Mouse (Mus musculus) hindbrain, embryonic 15.5 days (tissue): ENCODE results near the gene Fam189b. TPM values are rescaled to one million over a fixed set of nuclear protein-coding genes. Genes with fewer than 3 reads are reported as not detected.
"Not testable (repeated sequence)": the region's sequence is repeated elsewhere in the genome, so short reads cannot be mapped to it uniquely, and the experiment has no call there.

Source experiments
- ATAC-seq: fragments of 200-750 bp; cut with Nextera tagmentation; 2 replicates; pipeline ENCODE4 v1.8.0; 2017; ENCODE audit warnings: low read depth, moderate number of reproducible peaks, moderate TSS enrichment; ENCODE audit not compliant: low FRiP score
- H3K27ac ChIP-seq: fragments of 300-500 bp; sonication (generic); replicated peaks from 2 replicates; pipeline ENCODE4 v1.5.1; 2015; ENCODE audit warnings: mild to moderate bottlenecking, inconsistent platforms
- H3K27me3 ChIP-seq: fragments of 300-500 bp; sonication (generic); 2 replicates; pipeline ENCODE4 v1.6.1; 2015; ENCODE audit warnings: control low read depth, inconsistent platforms
- H3K36me3 ChIP-seq: fragments of 300-500 bp; sonication (generic); 2 replicates; pipeline ENCODE4 v1.6.1; 2015; ENCODE audit warnings: control low read depth, inconsistent platforms
- H3K4me1 ChIP-seq: fragments of 300-500 bp; sonication (generic); replicated peaks from 2 replicates; pipeline ENCODE4 v1.6.1; 2015; ENCODE audit warnings: control low read depth, inconsistent platforms
- H3K4me2 ChIP-seq: fragments of 300-500 bp; sonication (generic); 2 replicates; pipeline ENCODE4 v1.6.1; 2015; ENCODE audit warnings: moderate library complexity, mild to moderate bottlenecking, inconsistent platforms
- H3K4me3 ChIP-seq: fragments of 300-500 bp; sonication (generic); 2 replicates; pipeline ENCODE4 v1.5.1; 2015; ENCODE audit warnings: mild to moderate bottlenecking, inconsistent platforms
- H3K9ac ChIP-seq: fragments of 300-500 bp; sonication (generic); 2 replicates; pipeline ENCODE4 v1.6.1; 2015; ENCODE audit warnings: inconsistent platforms
- H3K9me3 ChIP-seq: fragments of 300-500 bp; sonication (generic); 2 replicates; pipeline ENCODE4 v1.6.1; 2016; ENCODE audit warnings: control low read depth, inconsistent platforms
- WGBS: fragments of 180-500 bp; shearing (Covaris S2); methylation state at CpG from one replicate; pipeline ENCODE4 v1.1.7; 2015; 5-methylcytosine and 5-hydroxymethylcytosine counted together
- polyA plus RNA-seq: library from polyadenylated mRNA; unstranded; fragments of >200 nt; fragmentation: Nextera tagmentation; extraction: Ambion mirVana; gene quantifications from 2 replicates; pipeline ENCODE4 v1.2.1, GENCODE M21; 2015

Gene Fam189b
- polyA plus RNA-seq, 1 experiment from 2014 or later: 39.2 TPM

GRCm38 (mm10) chr3:89210162-89210561, 27.2 kb downstream of the Fam189b start:
- WGBS: 89% methylated on average over 13 of the region's 13 CpGs
- H3K9ac ChIP-seq: no peak overlapping the region
- no peaks in the 10 kb centered on the region for H3K27me3 ChIP-seq
- H3K4me3 ChIP-seq: no peak overlapping the region
- no peak for ATAC-seq
- no peak overlapping the region for H3K4me2 ChIP-seq
- H3K27ac ChIP-seq: no peak overlapping the region
- peaks cover 32% of the 10 kb centered on the region for H3K4me1 ChIP-seq
- no peaks in the 10 kb centered on the region for H3K9me3 ChIP-seq
- peaks cover 43% of the 10 kb centered on the region for H3K36me3 ChIP-seq

GRCm38 (mm10) chr3:89210731-89211130, 27.8 kb downstream of the Fam189b start:
- H3K9ac ChIP-seq: no peak overlapping the region
- 80% methylated on average over 7 of the region's 7 CpGs for WGBS

GRCm38 (mm10) chr3:89213803-89214530, 31.0 kb downstream of the Fam189b start:
- ATAC-seq: peak; percentile 90

More at GRCm38 (mm10) chr3:89210731-89211130, 27.8 kb downstream of the Fam189b start:
- Histone ChIP-seq H3K4me1 (peaks cover 38% of the 10 kb centered on the region), H3K36me3 (peaks cover 43% of the 10 kb centered on the region), H3K4me2 (no peak overlapping the region), H3K27me3 (no peaks in the 10 kb centered on the region), H3K9me3 (no peaks in the 10 kb centered on the region), H3K4me3 (no peak overlapping the region), H3K27ac (no peak overlapping the region)
- no peak for ATAC-seq

GRCm38 (mm10) chr3:89214681-89215411, 31.9 kb downstream of the Fam189b start, which contains the start of gene Thbs3:
Thbs3 (plus strand) TSS chr3:89215180.
- WGBS: under 1% methylated on average over 19 of the region's 19 CpGs
- no peaks in the 10 kb centered on the region for H3K27me3 ChIP-seq
- H3K36me3 ChIP-seq: peaks cover 5% of the 10 kb centered on the region; the same call in 1 of the 2 replicates
- H3K9ac ChIP-seq: peak within 1 kb of the TSS; percentile 75
- no peaks in the 10 kb centered on the region for H3K9me3 ChIP-seq
- ATAC-seq: 0 out of 2 replicates have a peak, but pooled peaks have one; percentile 12
- H3K4me1 ChIP-seq: peaks cover 47% of the 10 kb centered on the region
- peak within 1 kb of the TSS; percentile 95 for H3K27ac ChIP-seq
- H3K4me2 ChIP-seq: peak within 1 kb of the TSS; percentile 88
- peak within 1 kb of the TSS; percentile 61 for H3K4me3 ChIP-seq

More at GRCm38 (mm10) chr3:89213803-89214530, 31.0 kb downstream of the Fam189b start:
- Histone ChIP-seq H3K4me2 (peak overlapping the region; percentile 88), H3K4me1 (peaks cover 47% of the 10 kb centered on the region), H3K4me3 (peak overlapping the region; percentile 61), H3K27ac (peak overlapping the region; percentile 95), H3K9me3 (no peaks in the 10 kb centered on the region), H3K27me3 (no peaks in the 10 kb centered on the region), H3K9ac (peak overlapping the region; percentile 75), H3K36me3 (peaks cover 12% of the 10 kb centered on the region; the same call in 1 of the 2 replicates)
- WGBS: under 1% methylated on average over 69 of the region's 69 CpGs

GRCm38 (mm10) chr3:89215853-89216252, 32.9 kb downstream of the Fam189b start:
- WGBS: 0% methylated on average over 6 of the region's 6 CpGs
- no peaks in the 10 kb centered on the region for H3K9me3 ChIP-seq

GRCm38 (mm10) chr3:89216407-89216806, 33.5 kb downstream of the Fam189b start:
- WGBS: 67% methylated on average over 7 of the region's 7 CpGs
- not testable (repeated sequence) for H3K9me3 ChIP-seq, H3K27me3 ChIP-seq, H3K9ac ChIP-seq, H3K36me3 ChIP-seq, H3K4me3 ChIP-seq, ATAC-seq
- Histone ChIP-seq H3K4me1 (peaks cover 45% of the 10 kb centered on the region), H3K27ac (0 out of 2 replicates have a peak overlapping the region, but pooled peaks have one; percentile 25), H3K4me2 (peak overlapping the region; percentile 88)

More at GRCm38 (mm10) chr3:89215853-89216252, 32.9 kb downstream of the Fam189b start:
- no peak overlapping the region for H3K9ac ChIP-seq
- peak; percentile 36 for ATAC-seq
- H3K27ac ChIP-seq: peak overlapping the region; percentile 95
- peaks cover 49% of the 10 kb centered on the region for H3K4me1 ChIP-seq
- H3K27me3 ChIP-seq: no peaks in the 10 kb centered on the region
- peak overlapping the region; percentile 61 for H3K4me3 ChIP-seq
- peak overlapping the region; percentile 88 for H3K4me2 ChIP-seq
- H3K36me3 ChIP-seq: no peaks in the 10 kb centered on the region

GRCm38 (mm10) chr3:89218271-89218670, 35.3 kb downstream of the Fam189b start:
- WGBS: 83% methylated on average over 1 of the region's 1 CpGs
- H3K9ac ChIP-seq: no peak overlapping the region
- peaks cover 27% of the 10 kb centered on the region for H3K4me1 ChIP-seq
- H3K4me2 ChIP-seq: no peak overlapping the region
- ATAC-seq: no peak
- no peak overlapping the region for H3K4me3 ChIP-seq
- H3K27me3 ChIP-seq: no peaks in the 10 kb centered on the region
- H3K36me3 ChIP-seq: no peaks in the 10 kb centered on the region
- H3K9me3 ChIP-seq: no peaks in the 10 kb centered on the region
- H3K27ac ChIP-seq: no peak overlapping the region

- 41% methylated on average over 8 of the region's 8 CpGs for WGBS
- Histone ChIP-seq H3K27me3 (no peaks in the 10 kb centered on the region), H3K36me3 (no peaks in the 10 kb centered on the region), H3K9ac (no peak overlapping the region), H3K4me2 (no peak overlapping the region), H3K9me3 (no peaks in the 10 kb centered on the region), H3K4me3 (no peak overlapping the region), H3K4me1 (peaks cover 34% of the 10 kb centered on the region), H3K27ac (0 out of 2 replicates have a peak overlapping the region, but pooled peaks have one; percentile 4)
- no peak for ATAC-seq
These were observed 36.6 kb downstream of the Fam189b start for GRCm38 (mm10) chr3:89219546-89219945.

- Histone ChIP-seq H3K9ac (no peak overlapping the region), H3K36me3 (no peaks in the 10 kb centered on the region), H3K27me3 (no peaks in the 10 kb centered on the region), H3K4me1 (peaks cover 34% of the 10 kb centered on the region), H3K4me3 (no peak overlapping the region), H3K9me3 (no peaks in the 10 kb centered on the region), H3K4me2 (no peak overlapping the region), H3K27ac (no peak overlapping the region)
- WGBS: 58% methylated on average over 5 of the region's 5 CpGs
- ATAC-seq: no peak
These were observed 38.2 kb downstream of the Fam189b start for GRCm38 (mm10) chr3:89221167-89221566.

GRCm38 (mm10) chr3:89224796-89225195, 41.9 kb downstream of the Fam189b start:
- Histone ChIP-seq H3K9me3 (no peaks in the 10 kb centered on the region), H3K36me3 (no peaks in the 10 kb centered on the region), H3K4me2 (peak overlapping the region; percentile 67), H3K4me3 (peak overlapping the region; percentile 41), H3K9ac (peak overlapping the region; percentile 31), H3K4me1 (peaks cover 58% of the 10 kb centered on the region), H3K27me3 (no peaks in the 10 kb centered on the region), H3K27ac (peak overlapping the region; percentile 84)
- no peak for ATAC-seq
- WGBS: 28% methylated on average over 11 of the region's 11 CpGs

- Histone ChIP-seq H3K4me1 (peaks cover 56% of the 10 kb centered on the region), H3K27ac (peak overlapping the region; percentile 84), H3K9me3 (no peaks in the 10 kb centered on the region), H3K4me3 (peak overlapping the region; percentile 41), H3K4me2 (peak overlapping the region; percentile 67), H3K27me3 (no peaks in the 10 kb centered on the region), H3K36me3 (no peaks in the 10 kb centered on the region), H3K9ac (peak overlapping the region; percentile 31)
- no peak for ATAC-seq
- 22% methylated on average over 12 of the region's 12 CpGs for whole genome bisulfite sequencing
These were observed 42.4 kb downstream of the Fam189b start for GRCm38 (mm10) chr3:89225321-89225815.

GRCm38 (mm10) chr3:89225918-89226317, 43.0 kb downstream of the Fam189b start:
- Histone ChIP-seq H3K36me3 (no peaks in the 10 kb centered on the region), H3K27me3 (no peaks in the 10 kb centered on the region), H3K4me3 (peak overlapping the region; percentile 41), H3K9me3 (no peaks in the 10 kb centered on the region), H3K9ac (peak overlapping the region; percentile 46), H3K4me2 (peak overlapping the region; percentile 67), H3K27ac (peak overlapping the region; percentile 84), H3K4me1 (peaks cover 56% of the 10 kb centered on the region)
- WGBS: 5% methylated on average over 4 of the region's 4 CpGs
- ATAC-seq: peak; percentile 65
